Mouse (Mus musculus) pancreas, adult 10 weeks (tissue): ENCODE data around the gene Cyp2w1. TPM values are rescaled to one million over a fixed set of nuclear protein-coding genes. Genes with fewer than 3 reads are reported as not detected.

ENCODE experiments used
- polyA plus RNA-seq: library from polyadenylated mRNA; stranded (reverse); fragments of 350-450 nt; fragmentation: Illumina TruSeq; extraction: RNeasy Lipid Tissue Mini Kit (QIAGEN cat#74804); gene quantifications from one replicate; pipeline ENCODE4 v1.2.3, GENCODE M21; 2015; ENCODE audit warnings: low read depth, low replicate concordance; ENCODE audit not compliant: insufficient read depth

Cyp2w1 gene
- polyA plus RNA-seq = not detected

DNA sequence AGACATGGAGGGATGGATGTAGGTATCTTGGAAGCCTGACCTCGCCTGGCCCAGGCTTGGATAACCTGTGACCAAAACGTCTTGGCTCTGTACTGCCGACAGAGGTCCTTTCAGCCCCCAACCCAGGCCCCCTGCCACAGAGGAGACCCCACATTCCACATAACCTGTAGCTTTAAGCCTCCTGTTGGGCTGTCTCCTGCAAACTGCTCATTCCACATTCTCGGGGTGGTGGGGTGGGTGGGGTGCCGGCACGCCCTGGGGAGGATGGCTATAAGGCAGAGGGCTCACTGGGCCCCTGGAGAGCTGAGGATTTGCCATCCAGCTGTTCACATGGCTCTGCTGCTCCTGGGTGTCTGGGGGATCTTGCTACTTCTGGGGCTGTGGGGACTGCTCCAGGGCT is at the start of gene Cyp2w1:
Gene Cyp2w1, plus strand, starts transcription at position 301 of the 400 bp plus-strand sequence.

GRCm38 (mm10) chr5:139325395-139325966 is 26.9 kb upstream of the Cyp2w1 start, which contains the start of gene Adap1:
Gene Adap1 (minus strand): TSS chr5:139325622.

DNA sequence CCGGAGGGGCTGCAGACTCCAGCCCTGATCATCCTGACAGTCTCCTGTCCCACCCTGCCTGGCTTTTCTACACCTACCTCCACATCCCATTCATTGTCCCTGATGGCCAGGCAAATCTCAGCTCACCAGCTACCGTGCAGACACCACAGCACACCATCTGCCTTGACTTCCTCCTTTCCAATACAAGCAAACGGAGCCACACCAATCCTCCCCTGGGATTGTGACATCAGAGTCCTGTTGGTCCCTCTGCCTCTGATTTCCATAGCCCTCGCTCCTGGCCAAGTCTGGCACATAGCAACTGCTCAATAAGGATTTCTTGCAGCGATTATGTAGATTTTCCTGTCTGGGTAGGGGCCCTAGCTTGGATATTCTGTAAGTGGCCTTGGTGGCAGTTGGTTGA is 1.3 kb upstream of the Cyp2w1 start, which contains the start of gene Cox19:
Gene Cox19, minus strand, starts transcription at position 285 of the 400 bp plus-strand sequence.

GRCm38 (mm10) chr5:139377468-139378270 is 25.3 kb downstream of the Cyp2w1 start, which contains the start of gene Gpr146:
Gene Gpr146 (plus strand): TSS chr5:139377697.

DNA sequence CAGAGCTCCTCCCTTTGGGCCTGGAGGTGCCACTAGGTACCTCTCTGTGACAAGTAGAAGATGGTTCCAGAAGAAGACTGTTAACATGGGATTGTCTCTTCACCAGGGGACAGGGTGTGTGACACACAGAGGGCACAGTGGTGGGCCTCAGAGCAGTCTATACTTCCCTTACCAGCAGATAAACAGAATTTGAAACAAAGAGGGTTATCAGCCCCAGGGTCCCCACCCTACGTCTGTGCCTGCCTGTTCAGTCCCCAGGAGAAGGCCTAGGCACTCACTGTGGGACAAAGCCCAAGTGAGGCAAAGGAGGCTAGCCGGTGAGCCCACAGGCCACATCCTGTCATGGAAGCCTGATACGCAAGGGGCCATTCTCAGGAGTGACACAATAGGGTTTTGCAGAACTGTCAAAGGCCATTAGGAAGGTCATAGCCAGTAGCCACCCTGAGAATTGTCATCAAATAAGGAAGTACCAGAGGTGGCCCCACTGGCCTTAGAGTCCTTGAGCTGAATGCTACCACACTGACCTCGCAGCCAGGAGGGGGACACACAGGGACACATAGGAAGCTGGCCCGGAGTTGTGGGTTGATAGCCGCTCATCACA is 52.5 kb downstream of the Cyp2w1 start, which contains the start of gene C130050O18Rik:
Gene C130050O18Rik, plus strand, starts transcription at position 480 of the 601 bp plus-strand sequence.

Other genes starting within 250 kb of the Cyp2w1 start
- 4.8 TPM for gene Prkar1b, start 202.6 kb upstream of the Cyp2w1 start, polyA plus RNA-seq
- 1.8 TPM for gene Dnaaf5, start 202.4 kb upstream of the Cyp2w1 start, polyA plus RNA-seq
- gene Sun1, start 152.0 kb upstream of the Cyp2w1 start, polyA plus RNA-seq = 16.5 TPM
- gene Get4, start 100.3 kb upstream of the Cyp2w1 start, polyA plus RNA-seq = 13.7 TPM
- 1.5 TPM for gene Adap1, start 27.0 kb upstream of the Cyp2w1 start, polyA plus RNA-seq
- 17.0 TPM for gene Cox19, start 1.2 kb upstream of the Cyp2w1 start, polyA plus RNA-seq
- gene Gpr146, start 25.1 kb downstream of the Cyp2w1 start, polyA plus RNA-seq = 4.9 TPM
- not detected for gene C130050O18Rik, start 52.7 kb downstream of the Cyp2w1 start, polyA plus RNA-seq
- gene Gper1, start 70.5 kb downstream of the Cyp2w1 start, polyA plus RNA-seq = 1.6 TPM
- gene 3110082I17Rik, start 107.9 kb downstream of the Cyp2w1 start, polyA plus RNA-seq = 2.1 TPM
- gene Zfand2a, start 131.9 kb downstream of the Cyp2w1 start, polyA plus RNA-seq = 5.1 TPM
- gene Uncx, start 190.9 kb downstream of the Cyp2w1 start, polyA plus RNA-seq = not detected